Mouse (Mus musculus) adrenal gland, adult (tissue): ENCODE results near the gene Ang2.
"Not testable (repeated sequence)": the region's sequence is repeated elsewhere in the genome, so short reads cannot be mapped to it uniquely, and the experiment has no call there.

Source experiments
- DNase-seq, 2 experiments: peaks; one replicate each; pipeline ENCODE4 v3.0.0; 2022 to 2023; ENCODE audit warnings: low spot score in 1 of 2; ENCODE audit not compliant: inconsistent age in 2 of 2

The Ang2 gene

DNA sequence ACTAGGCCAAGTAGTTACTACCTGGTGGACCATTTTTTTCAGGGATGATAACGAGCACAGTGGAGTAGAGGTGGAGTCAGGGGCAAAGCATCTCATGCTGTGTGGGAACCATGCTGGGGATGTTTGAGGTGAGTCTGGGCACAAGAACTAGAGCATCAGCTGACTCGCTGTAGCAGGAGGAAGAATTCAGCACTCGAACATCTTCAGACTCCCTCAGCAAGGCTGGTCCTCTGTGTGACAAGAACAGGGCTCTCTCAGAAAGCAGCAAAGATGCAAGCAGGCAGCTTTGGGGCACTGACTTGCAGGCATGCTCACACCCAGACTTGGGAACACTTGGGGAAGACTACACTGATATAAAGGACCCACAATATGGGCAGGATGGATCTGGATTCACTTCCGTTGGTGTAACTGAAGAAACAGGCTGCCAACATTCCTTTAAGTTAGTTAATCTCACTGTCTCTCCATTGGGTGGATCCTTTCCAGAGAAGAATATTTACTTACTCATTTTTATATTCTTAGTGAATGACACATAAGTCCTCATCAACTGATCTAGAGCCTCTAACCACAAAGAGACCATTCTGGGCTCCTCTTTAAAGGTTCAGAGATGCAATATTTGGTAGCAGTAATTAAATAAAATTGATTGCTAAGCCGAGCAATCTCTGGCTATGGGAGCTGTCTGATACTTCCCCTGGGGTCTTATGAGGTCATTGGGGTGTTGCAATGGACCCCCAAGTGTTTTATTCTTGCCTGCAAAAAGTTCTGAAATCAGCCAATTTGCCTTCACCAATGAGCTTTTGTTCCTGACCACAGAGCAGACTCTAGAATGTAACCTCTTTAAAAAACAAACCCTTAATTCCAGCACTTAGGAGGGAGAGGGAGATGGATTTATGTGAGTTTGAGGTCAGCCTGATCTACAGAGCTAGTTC lies at the start of gene Ang2:
TSS of gene Ang2 (minus strand) at position 51 of the 926 bp plus-strand sequence.
- DNase-seq = peak in 1 of 2 experiments; percentile 12

DNA sequence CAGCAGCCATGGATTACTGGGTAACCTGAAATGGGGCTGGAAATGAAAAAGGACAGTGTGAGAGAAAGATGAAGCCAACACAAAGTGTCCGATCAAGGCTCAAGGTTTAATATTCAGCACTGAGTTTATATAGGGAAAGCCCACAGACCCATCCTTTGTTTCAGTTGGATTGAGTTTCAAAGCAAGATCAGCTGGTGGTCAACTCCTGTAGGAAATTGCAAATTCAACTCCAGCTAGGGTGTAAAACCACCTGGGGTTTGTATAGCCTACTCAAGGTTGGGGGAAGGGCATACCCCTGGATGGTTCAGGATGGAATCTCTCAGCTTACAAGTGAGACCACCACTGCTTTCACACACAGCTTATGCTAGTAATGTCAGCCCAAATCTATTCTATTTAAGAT lies 48.8 kb upstream of the Ang2 start:
- DNase-seq = no peak

DNA sequence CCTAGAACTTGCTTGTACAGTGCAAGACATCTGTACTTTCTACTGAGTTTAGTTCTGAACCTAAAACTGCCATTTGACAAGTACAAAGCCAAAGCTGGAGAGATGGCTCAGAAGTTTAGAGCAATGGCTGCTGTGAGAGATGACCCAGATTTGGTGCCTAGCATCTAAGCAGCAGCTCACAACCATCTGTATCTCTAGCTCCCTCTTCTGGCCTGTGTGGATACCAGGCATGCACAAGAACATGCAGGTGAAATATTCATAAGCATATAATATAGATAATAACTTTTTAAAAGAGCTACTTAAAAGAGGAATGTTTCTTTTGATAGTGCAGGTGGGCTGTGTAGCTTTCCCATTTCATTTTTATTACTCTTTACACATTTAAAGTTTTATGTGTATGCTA lies 42.0 kb upstream of the Ang2 start:
- DNase-seq = peak; percentile 40 to 83

DNA sequence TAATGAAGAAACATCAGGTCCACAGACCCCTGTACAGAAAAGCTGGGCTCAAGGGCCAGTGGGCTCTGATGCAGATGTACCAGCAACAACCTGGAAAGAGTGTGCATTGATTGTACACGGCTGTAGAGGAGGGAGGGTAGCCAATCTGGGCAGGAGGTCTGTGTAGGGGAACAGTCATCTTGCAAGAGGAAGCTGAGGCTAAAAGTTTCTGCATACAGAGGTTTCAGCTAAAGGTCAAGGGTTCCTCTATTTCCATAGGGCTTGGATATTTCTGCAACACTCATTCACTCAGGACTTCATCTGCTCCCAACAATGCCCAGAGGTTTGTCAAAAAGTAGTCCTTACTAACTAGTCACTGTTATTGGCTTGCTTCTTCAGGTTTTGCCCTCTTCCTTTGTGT lies 38.5 kb upstream of the Ang2 start:
- DNase-seq = peak in 1 of 2 experiments; percentile 23

DNA sequence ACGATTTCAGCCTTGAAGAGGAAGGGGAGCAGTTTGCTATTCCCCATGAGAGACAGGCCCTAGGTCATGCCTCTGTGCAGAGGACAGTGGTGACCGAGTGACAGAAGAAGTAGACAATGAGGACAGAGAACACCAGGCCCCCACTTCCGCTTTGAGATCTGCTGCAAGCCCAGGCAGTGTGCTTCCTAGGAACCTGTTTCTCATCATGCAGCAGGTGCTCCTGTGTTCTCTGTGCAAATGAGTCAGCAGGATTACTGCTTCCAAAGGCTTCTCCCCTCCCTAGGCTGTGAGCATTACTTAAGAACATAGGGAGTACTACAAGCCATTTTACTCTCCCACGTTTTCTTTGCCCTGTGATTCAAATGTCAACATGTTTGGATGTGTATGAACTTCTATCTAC lies 30.7 kb upstream of the Ang2 start:
- not testable (repeated sequence) for DNase-seq

DNA sequence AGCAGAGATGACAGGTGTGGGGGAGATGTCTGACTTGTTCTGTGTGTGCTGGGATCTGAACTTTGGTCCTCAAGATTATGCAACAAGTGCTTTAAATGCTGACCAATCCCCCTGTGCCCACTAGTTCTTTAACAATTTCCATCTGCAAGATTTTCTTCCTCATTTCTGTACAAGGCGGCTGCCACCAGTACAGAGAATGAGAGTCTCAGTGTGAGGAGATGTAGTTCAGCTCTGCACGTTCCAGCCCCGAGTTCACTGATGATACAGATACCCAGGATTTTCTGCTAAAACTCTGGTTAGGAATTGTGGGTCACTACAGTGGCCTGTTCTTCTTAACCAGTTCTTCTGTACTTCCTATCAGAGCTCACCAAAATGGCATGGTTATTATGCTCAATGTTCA lies 21.1 kb upstream of the Ang2 start:
- DNase-seq = peak in 1 of 2 experiments; percentile 16

DNA sequence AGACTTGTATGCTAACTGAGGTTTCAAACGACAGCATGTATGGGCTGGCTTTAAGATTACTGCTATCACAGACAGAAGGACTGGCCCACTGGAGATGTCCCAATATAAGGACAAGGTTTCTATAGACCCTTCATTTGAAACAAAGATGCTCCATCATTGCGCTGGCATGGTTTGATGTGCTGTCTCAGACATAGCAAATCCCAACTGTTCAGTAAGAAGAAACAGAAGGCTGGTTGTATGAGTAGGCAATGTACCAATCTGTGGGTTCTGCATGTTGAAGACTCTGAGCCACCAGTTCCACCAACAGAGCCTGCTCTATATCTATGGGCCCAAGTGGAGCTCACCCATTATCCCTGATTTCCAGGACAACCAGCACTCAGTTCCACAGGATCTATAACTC lies 4.2 kb upstream of the Ang2 start, which contains the start of gene Ear14:
TSS of gene Ear14 (plus strand) at position 277 of the 400 bp plus-strand sequence.
- DNase-seq = peak in 1 of 2 experiments; percentile 11

DNA sequence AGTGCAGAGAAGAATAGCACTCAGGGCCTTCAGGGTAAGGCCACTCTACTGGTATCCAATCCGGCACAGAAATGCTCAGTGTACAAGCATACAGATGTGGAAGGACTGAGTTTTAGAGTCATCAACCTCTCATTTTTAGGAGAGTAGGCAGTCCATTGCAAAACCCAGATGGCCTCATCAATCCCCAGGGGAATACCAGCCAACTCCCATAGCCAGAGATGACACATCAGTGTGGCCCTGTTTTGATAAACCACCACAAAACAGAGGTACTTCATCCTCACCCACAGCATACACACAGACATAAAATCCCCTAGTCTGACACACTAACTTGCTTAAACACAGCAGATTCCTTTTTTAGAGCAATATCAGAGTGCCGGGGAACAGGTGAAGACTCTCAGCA lies 1.5 kb upstream of the Ang2 start:
- peak in 1 of 2 experiments; percentile 33 for DNase-seq

DNA sequence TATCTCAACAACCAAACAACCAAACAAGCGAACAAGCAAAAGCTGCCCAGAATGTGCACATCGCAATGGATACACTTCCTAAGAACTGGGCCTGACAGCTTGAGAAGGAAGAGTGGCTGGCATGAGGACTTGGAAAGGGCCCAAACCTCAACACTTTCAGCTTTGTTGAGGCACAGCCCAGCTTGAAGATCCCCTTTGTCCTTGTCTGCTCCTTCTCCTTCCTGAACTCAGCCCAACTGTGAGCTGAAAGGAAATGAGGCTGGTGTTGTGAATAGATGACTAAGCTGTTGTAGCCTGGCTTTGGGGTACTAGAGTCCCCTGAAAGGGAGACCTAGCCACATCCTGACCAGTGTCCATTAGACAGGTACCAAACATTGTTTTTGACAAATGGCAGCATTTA lies 1.1 kb upstream of the Ang2 start:
- DNase-seq = peak in 1 of 2 experiments; percentile 19

DNA sequence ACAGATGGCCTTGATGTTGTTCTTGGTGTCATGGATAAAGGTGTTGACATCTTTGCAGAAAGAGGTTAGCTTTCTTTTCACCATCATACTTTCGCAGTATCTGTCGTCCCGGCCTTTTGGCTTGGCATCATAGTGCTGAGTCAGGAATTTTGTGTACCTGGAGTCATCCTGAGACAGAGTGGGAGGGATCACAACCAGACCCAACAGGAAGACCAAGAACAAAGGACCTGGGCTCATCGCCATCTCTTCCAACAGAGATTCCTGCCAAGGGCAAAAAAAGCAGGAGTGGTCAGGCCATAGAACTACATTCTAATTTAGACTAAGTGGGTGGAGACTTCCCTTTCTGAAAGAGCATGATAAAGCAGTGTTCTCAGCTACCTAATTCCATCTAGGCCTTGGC lies 3.3 kb downstream of the Ang2 start:
- DNase-seq = peak; percentile 20 to 24

DNA sequence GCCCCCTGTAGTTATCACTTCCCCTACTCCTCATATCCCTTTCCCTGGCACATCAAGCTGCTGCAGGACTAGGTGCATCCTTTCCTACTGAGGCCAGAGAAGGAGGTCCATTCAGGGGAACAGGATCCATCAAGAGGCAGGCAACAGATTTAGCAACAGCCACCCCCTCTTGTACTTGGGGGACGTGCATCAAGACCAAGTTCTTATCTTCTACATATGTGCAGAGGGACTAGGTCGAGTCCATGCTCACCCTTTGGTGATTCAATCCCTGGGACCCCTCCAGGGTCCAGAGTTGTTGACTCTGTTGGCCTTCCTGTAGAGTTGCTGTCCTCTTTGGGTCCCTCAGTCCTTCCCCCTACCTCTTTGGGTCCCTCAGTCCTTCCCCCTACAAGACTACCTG lies 17.9 kb downstream of the Ang2 start:
- DNase-seq = not testable (repeated sequence)

DNA sequence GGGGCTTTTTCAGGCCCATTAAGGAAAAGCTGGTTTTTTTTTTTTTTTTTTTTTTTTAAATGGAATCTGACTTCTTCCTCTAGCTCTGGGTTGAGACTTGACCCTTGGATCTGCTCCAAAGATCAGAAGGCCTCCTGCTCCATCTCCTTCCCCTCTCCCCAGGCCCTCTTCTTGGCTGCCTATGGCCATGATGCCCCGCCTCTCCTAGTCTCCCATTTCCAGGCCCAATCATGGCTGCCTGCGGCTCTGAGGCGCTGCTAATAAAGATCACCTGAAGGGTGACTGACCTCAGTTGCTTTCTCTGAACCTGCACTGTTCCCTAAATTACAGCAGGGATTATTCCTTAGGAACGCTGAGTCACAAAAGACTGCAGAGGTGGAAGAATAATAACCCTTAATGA lies 25.1 kb downstream of the Ang2 start:
- DNase-seq = no peak

DNA sequence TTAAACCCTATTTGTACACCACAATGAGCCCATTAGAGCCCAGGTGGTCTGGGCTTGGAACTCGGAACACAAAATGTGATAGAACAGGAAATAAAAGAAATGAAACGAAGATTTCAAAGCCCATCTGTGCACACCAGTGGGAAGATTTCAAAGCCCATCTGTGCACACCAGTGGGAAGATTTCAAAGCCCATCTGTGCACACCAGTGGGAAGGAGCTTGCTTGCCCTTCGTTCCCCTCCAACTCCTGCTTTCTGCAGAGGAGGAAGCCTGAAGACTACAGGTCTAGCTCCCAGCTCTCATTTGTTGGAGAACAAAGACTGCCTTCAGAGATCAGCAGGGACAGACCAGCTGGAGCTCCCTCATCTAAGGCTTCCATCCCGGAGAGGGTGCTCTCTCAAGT lies 26.0 kb downstream of the Ang2 start:
- not testable (repeated sequence) for DNase-seq

DNA sequence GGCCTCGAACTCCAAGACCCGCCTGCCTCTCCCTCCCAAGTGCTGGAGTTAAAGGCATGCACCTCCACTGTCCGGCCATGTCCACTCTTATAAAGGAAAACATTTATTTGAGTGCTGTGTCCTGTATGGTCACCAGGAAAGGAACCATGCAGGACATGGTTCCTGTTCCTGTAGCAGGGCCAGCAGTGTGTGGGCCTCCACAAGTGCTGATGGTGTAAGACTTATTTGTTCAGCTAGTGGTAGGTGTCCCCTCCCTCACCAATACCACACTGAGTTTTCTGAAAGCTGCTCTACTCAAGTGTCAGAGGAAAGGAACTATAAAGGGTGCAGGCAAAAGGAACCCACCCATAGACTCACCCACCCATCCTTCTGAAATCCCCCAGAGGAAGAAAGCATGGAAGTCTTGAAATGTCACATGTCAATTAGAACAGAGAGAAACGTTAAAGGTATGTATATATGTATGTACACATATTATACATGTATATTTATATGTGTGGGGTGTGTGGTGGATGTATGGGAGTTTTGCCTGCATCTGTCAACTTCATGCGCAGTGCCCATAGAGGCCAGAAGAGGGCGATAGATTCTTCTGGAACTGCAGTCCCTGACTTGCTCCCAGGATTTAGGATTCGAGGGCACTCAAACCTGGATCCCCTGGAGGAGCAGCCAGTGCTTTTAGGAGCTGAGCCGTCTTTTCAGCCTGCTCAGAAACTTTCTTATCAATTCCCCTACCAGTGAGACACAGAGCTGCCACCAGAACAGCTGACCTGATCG lies 26.7 kb downstream of the Ang2 start:
- peak; percentile 15 to 69 for DNase-seq

DNA sequence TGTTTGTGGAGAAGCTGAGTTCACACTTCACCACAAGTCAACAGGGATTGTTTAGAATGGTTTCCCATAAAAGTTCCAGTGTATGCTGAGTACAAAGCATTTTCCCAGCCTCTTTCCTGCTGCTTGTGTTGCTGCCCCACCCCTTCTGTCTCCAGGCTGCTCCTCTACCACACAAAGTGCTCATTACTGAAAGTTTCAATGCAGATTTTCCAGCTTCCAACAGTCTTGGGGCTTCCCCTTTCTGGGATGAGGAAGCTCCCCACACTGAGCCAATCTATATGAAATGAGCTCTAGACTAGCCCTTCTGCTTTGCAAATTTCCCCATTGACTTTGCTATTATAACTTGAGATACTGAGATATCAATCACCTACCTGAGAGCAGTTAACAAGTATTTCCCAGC lies 32.9 kb downstream of the Ang2 start:
- no peak for DNase-seq

DNA sequence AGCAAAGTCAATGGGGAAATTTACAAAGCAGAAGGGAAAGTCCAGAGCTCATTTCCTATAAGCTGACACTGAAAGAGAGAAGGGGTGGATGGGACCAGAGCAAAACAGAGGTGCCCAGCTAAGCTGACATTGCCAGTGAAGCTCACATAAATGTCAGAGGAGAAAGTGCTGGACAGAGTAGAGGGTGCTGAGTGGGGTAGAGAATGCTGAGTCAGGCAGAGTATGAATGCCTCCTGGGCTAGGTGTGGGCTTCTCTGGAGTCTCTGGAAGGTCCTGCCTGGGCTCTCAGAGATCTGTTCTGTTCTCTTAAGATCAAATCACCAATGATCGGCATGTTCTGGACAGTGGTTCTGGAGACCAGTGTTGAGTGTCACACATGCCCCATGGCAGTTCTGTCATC lies 33.5 kb downstream of the Ang2 start:
- no peak for DNase-seq

DNA sequence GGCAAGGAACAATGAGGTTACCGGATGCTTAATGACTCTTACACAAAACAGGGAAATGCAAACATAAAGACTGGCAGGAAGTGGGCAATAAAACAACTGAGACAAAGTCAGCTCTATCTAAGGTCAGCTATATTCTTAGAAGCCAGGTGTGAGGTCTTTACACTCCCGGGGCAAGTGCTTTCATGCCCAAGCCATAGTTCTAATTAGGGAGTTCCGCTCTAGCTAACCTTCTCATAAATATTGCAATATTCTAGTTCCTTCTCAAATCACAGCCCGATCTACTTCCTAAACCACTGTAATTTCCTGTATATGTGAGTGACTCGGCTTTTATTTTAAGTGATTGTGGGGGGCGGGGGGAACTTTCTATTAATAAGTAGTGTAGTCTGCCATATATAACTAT lies 35.6 kb downstream of the Ang2 start:
- not testable (repeated sequence) for DNase-seq

DNA sequence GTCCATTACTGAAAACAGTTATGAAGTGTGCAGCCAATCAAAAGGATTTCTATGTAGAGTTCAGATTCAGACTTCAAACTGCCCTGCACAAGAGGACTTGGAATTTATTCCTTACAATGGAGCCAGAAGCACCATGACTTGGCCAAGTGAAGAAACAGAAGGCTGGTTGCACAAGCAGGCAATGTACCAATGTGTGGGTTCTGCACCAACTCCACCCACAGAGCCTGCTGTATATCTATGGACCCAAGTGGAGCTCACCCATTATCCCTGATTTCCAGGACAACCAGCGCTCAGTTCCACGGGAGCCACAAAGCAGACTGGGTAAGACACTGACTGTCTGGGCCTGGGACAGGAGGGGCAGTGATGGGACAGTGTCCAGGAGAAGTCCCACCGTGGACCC lies 37.0 kb downstream of the Ang2 start, which contains the start of gene Rnase2b:
TSS of gene Rnase2b (plus strand) at position 285 of the 400 bp plus-strand sequence.
- DNase-seq = not testable (repeated sequence)

DNA sequence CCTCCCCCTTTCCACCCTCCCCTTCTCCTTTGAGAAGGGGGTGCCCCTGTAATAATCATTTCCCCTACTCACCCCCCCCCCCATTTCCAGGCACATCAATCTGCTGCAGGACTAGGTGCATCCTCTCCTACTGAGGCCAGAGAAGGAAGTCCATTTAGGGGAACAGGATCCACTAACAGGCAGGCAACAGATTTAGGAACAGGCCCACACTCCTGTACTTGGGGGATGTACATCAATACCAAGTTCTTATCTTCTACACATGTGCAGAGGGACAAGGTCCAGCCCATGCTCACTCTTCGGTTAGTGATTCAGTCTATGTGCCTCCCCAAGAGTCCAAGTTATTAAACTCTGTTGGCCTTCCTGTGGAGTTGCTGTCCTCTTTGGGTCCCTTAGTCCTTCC lies 41.9 kb downstream of the Ang2 start:
- DNase-seq = no peak

DNA sequence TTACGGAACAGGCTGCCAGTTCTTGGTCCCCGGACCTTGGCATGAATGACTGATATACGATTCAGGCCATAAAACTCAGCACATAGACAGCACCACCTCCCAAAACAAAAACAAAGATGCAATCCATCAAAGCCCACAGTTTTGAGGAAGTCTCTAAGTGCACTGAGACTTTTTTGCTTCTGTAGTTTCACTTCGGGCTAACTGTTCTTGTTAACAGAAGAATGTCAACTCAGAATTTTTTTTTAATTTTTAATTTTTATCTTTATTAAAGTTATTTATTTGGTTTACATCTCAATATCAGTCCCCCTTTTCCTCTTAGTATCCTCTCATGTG lies 42.2 kb downstream of the Ang2 start:
- DNase-seq = no peak

DNA sequence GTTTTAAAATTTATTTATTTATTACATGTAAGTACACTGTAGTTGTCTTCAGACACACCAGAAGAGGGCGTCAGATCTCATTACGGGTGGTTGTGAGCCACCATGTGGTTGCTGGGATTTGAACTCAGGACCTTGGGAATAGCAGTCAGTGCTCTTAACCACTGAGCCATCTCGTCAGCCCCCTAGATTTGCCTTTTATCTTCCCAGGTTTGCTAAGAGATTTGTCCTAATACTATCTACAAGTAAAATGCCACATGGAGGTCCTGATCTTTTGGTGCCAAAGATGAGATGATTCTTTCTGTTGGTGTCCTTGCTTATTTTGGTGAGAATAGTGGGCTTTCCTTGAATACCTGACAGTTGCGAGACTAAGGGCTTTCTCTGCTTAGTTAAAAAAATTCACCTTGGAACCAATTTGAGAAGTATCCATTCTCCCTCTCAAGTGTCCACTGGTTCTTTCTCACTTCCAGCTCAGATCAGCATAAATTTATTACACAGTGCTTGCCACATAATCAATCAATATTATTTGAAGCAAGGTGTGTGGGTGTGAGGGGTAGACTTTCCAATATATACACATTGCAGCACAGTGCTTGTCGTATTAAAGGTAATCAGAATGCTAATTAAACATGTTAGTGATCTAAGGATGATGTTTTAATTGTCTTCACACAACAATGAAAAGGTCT lies 42.8 kb downstream of the Ang2 start:
- DNase-seq = no peak
